Mouse (Mus musculus) MEL (cell line): Measurements from ENCODE around the gene Sgk2. TPM values are rescaled to one million over a fixed set of nuclear protein-coding genes. Genes with fewer than 3 reads are reported as not detected.

Source experiments
- DNase-seq: peaks from one replicate; pipeline ENCODE4 v3.0.0; 2011; ENCODE audit warnings: low read depth, low spot score
- H3K27ac ChIP-seq: 2 replicates; pipeline ENCODE4 v1.5.1; 2012; ENCODE audit warnings: low read depth, mild to moderate bottlenecking, control low read depth, low read length, moderate library complexity; ENCODE audit not compliant: control insufficient read depth
- H3K27me3 ChIP-seq, 2 experiments: fragments of 150-350 bp in 1 of 2; sonication (generic) in 1 of 2; 2 replicates each; pipeline ENCODE4 v1.6.1; 2012; ENCODE audit warnings: low read length in 2 of 2, mild to moderate bottlenecking in 2 of 2, improper control_type of control experiment in 1 of 2, moderate library complexity in 1 of 2; ENCODE audit not compliant: insufficient read depth in 2 of 2, control insufficient read depth in 1 of 2
- H3K36me3 ChIP-seq, 2 experiments: 2 replicates each; pipeline ENCODE4 v1.6.1; 2012 to 2014; ENCODE audit warnings: low read length in 2 of 2, improper control_type of control experiment in 1 of 2, inconsistent platforms in 1 of 2, mild to moderate bottlenecking in 1 of 2; ENCODE audit not compliant: insufficient read depth in 2 of 2, control insufficient read depth in 1 of 2
- H3K4me1 ChIP-seq, 2 experiments: fragments of 150-350 bp in 1 of 2; sonication (generic) in 1 of 2; 2 replicates each; pipeline ENCODE4 v1.6.1; 2012; ENCODE audit warnings: low read length in 2 of 2, improper control_type of control experiment in 1 of 2, mild to moderate bottlenecking in 1 of 2; ENCODE audit not compliant: insufficient read depth in 2 of 2, control insufficient read depth in 1 of 2
- H3K4me3 ChIP-seq, 2 experiments: fragments of 150-350 bp in 1 of 2; sonication (generic) in 1 of 2; 2 replicates each; pipeline ENCODE4 v1.5.1; 2012; ENCODE audit warnings: low read depth in 2 of 2, low read length in 2 of 2, mild to moderate bottlenecking in 2 of 2, moderate library complexity in 2 of 2, control low read depth in 1 of 2, improper control_type of control experiment in 1 of 2; ENCODE audit not compliant: control insufficient read depth in 1 of 2, insufficient read depth in 1 of 2
- H3K79me2 ChIP-seq: 2 replicates; pipeline ENCODE4 v1.6.1; 2012; ENCODE audit warnings: mild to moderate bottlenecking, low read length, moderate library complexity; ENCODE audit not compliant: control insufficient read depth, poor library complexity, insufficient read depth
- H3K9ac ChIP-seq: 2 replicates; pipeline ENCODE4 v1.6.1; 2012; ENCODE audit warnings: low read depth, mild to moderate bottlenecking, control low read depth, low read length, moderate library complexity; ENCODE audit not compliant: control insufficient read depth, poor library complexity, severe bottlenecking
- H3K9me3 ChIP-seq: fragments of 150-350 bp; sonication (generic); replicated peaks from 2 replicates; pipeline ENCODE4 v1.6.1; 2012; ENCODE audit warnings: mild to moderate bottlenecking, low read length, improper control_type of control experiment, moderate library complexity; ENCODE audit not compliant: insufficient read depth
- E2F4 ChIP-seq: IDR thresholded peaks from 2 replicates; pipeline ENCODE4 v1.6.1; 2011; ENCODE audit warnings: low read depth, low read length, improper control_type of control experiment, borderline replicate concordance
- ELF1 ChIP-seq: IDR thresholded peaks from 2 replicates; pipeline ENCODE4 v1.6.1; 2014; ENCODE audit warnings: low read depth, mild to moderate bottlenecking, inconsistent platforms, low read length, improper control_type of control experiment, moderate library complexity
- EP300 ChIP-seq, 2 experiments: IDR thresholded peaks; 2 replicates each; pipeline ENCODE4 v1.6.1; 2011; ENCODE audit warnings: improper control_type of control experiment in 2 of 2, low read length in 2 of 2, low read depth in 1 of 2, mild to moderate bottlenecking in 1 of 2
- ETS1 ChIP-seq: IDR thresholded peaks from 2 replicates; pipeline ENCODE4 v1.6.1; 2012; ENCODE audit warnings: low read depth, mild to moderate bottlenecking, inconsistent platforms, low read length, improper control_type of control experiment, moderate library complexity
- GABPA ChIP-seq: IDR thresholded peaks from 2 replicates; pipeline ENCODE4 v1.6.1; 2012; ENCODE audit warnings: low read depth, mild to moderate bottlenecking, inconsistent platforms, low read length, improper control_type of control experiment, moderate library complexity
- GATA1 ChIP-seq: IDR thresholded peaks from 2 replicates; pipeline ENCODE4 v1.6.1; 2011; ENCODE audit warnings: low read depth, low read length, improper control_type of control experiment
- MAX ChIP-seq: IDR thresholded peaks from 2 replicates; pipeline ENCODE4 v1.6.1; 2011; ENCODE audit warnings: low read length, improper control_type of control experiment
- MAZ ChIP-seq: IDR thresholded peaks from 2 replicates; pipeline ENCODE4 v1.6.1; 2012; ENCODE audit warnings: low read depth, mild to moderate bottlenecking, inconsistent platforms, low read length, improper control_type of control experiment
- MEF2A ChIP-seq: IDR thresholded peaks from 2 replicates; pipeline ENCODE4 v1.6.1; 2014; ENCODE audit warnings: low read depth, mild to moderate bottlenecking, inconsistent platforms, low read length, improper control_type of control experiment; ENCODE audit not compliant: poor library complexity, insufficient replicate concordance, severe bottlenecking; ENCODE audit errors: extremely low read depth
- POLR2AphosphoS5 ChIP-seq: IDR thresholded peaks from 2 replicates; pipeline ENCODE4 v1.6.1; 2012; ENCODE audit warnings: low read depth, borderline replicate concordance, mild to moderate bottlenecking, inconsistent platforms, low read length, moderate library complexity, mixed read lengths
- RCOR1 ChIP-seq: IDR thresholded peaks from 2 replicates; pipeline ENCODE4 v1.6.1; 2012; ENCODE audit warnings: low read depth, mild to moderate bottlenecking, inconsistent platforms, low read length, improper control_type of control experiment
- TAL1 ChIP-seq: IDR thresholded peaks from 2 replicates; pipeline ENCODE4 v1.6.1; 2012; ENCODE audit warnings: mild to moderate bottlenecking, inconsistent platforms, low read length, moderate library complexity, mixed read lengths
- TBP ChIP-seq: IDR thresholded peaks from 2 replicates; pipeline ENCODE4 v1.8.0; 2011; ENCODE audit warnings: low read depth, low read length, improper control_type of control experiment
- TCF12 ChIP-seq: IDR thresholded peaks from 2 replicates; pipeline ENCODE4 v1.6.1; 2014; ENCODE audit warnings: low read depth, mild to moderate bottlenecking, inconsistent platforms, low read length, improper control_type of control experiment, moderate library complexity
- UBTF ChIP-seq: IDR thresholded peaks from 2 replicates; pipeline ENCODE4 v1.6.1; 2012; ENCODE audit warnings: low read depth, mild to moderate bottlenecking, inconsistent platforms, low read length, improper control_type of control experiment, moderate library complexity, borderline replicate concordance; ENCODE audit not compliant: insufficient read depth
- USF1 ChIP-seq: IDR thresholded peaks from 2 replicates; pipeline ENCODE4 v1.6.1; 2014; ENCODE audit warnings: low read depth, mild to moderate bottlenecking, inconsistent platforms, low read length, improper control_type of control experiment, moderate library complexity
- ZC3H11A ChIP-seq: IDR thresholded peaks from 2 replicates; pipeline ENCODE4 v1.6.1; 2012; ENCODE audit warnings: low read depth, mild to moderate bottlenecking, inconsistent platforms, low read length, improper control_type of control experiment
- ZMIZ1 ChIP-seq: IDR thresholded peaks from 2 replicates; pipeline ENCODE4 v1.6.1; 2012; ENCODE audit warnings: low read depth, mild to moderate bottlenecking, inconsistent platforms, low read length, improper control_type of control experiment, moderate library complexity
- ZNF384 ChIP-seq: IDR thresholded peaks from 2 replicates; pipeline ENCODE4 v1.6.1; 2012; ENCODE audit warnings: low read depth, mild to moderate bottlenecking, inconsistent platforms, low read length, improper control_type of control experiment
- polyA plus RNA-seq, 2 experiments: library from polyadenylated mRNA; stranded (reverse) in 1 of 2; unstranded in 1 of 2; fragments of >175 nt in 1 of 2; fragments of >200 nt in 1 of 2; gene quantifications; 2 replicates each; pipeline versions ENCODE4 v1.2.1 to v1.2.4; 2012; ENCODE audit warnings: low replicate concordance in 2 of 2, low read depth in 1 of 2; ENCODE audit not compliant: insufficient read length in 2 of 2, insufficient read depth in 1 of 2, missing spikeins in 1 of 2
- total RNA-seq: library from RNA; depleted of rRNA; stranded (reverse); fragments of 300-350 nt; gene quantifications from 2 replicates; pipeline ENCODE4 v1.2.3, GENCODE M21; 2012

The Sgk2 gene
- total and polyA plus RNA-seq, 3 experiments: not detected

DNA sequence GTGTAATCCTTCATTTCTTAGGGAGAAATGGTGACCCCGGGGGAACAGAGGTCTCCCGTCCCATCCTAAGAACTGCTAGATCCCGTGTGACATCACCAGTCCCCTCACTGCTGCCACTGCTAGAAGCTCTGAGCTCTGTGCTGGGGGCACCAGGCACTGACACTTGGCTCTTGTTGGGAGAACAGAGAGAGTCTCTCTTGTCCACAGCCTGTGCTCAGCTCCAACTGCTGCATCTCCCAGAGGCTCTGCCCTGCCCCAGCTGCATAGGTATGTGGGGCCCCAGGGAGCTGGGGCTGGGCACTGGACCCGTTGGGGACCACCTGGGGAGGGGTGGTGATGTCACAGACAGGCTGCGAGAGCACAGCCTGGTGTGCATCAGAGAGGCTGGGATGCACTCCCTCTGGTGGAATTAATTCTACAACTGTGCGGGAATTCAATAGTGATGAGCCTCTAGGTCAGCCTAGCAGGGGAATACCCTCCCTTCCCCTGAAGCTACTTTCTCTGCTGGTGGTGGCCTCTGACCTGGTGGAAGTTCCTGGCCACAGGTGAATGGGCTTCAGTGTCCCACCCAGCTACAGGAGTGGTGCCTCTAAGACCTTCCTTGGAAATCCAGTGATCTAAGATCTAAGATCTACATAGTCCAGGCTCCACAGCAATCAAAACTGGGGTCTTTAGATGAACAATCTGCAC, 4.4 kb downstream of the Sgk2 start:
- no peak overlapping the region for H3K9ac ChIP-seq
- TF ChIP-seq TAL1: no peak
- TF ChIP-seq GABPA: no peak
- TF ChIP-seq ELF1: no peak
- no peak for TF ChIP-seq MAX
- no peak for DNase-seq
- H3K4me1 ChIP-seq: no peaks in the 10 kb centered on the region
- H3K27ac ChIP-seq: no peak overlapping the region
- H3K27me3 ChIP-seq: peaks cover 0 to 2% of the 10 kb centered on the region in 2 experiments; a peak in 2 of 4 replicates
- no peaks in the 10 kb centered on the region for H3K9me3 ChIP-seq
- H3K79me2 ChIP-seq: no peaks in the 10 kb centered on the region
- H3K36me3 ChIP-seq: no peaks in the 10 kb centered on the region
- no peak overlapping the region for H3K4me3 ChIP-seq

DNA sequence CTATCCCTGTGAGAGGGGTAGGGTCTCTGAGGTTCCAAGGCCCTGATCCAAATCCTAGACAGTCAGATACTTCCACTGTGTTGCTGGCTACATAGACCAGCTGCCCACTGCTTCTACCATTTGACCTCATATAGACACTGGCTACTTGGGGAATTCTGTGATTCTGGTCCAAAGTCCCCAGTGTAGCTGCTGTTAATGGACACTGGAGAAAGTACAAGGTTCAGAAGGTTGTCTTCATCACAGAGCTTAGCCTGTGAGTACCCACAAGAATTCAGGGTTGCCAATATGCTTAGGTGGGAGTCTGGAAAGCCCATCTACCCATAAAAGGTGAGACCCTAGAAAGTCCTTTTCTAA, 4.9 kb downstream of the Sgk2 start:
- Histone ChIP-seq H3K9me3 (no peaks in the 10 kb centered on the region), H3K4me1 (no peaks in the 10 kb centered on the region), H3K36me3 (no peaks in the 10 kb centered on the region), H3K4me3 (no peak overlapping the region), H3K9ac (no peak overlapping the region), H3K27ac (no peak overlapping the region), H3K27me3 (peaks cover 0 to 2% of the 10 kb centered on the region in 2 experiments; a peak in 2 of 4 replicates), H3K79me2 (no peaks in the 10 kb centered on the region)
- no peak for TF ChIP-seq MEF2A
- no peak for TF ChIP-seq ZMIZ1
- TF ChIP-seq UBTF: no peak
- no peak for TF ChIP-seq EP300 (IDR thresholded peaks at IDR 0.05; ENCODE audit: low read depth in 1 of 2, low read length in 2 of 2)
- TF ChIP-seq RCOR1: no peak
- no peak for TF ChIP-seq ZC3H11A
- no peak for TF ChIP-seq TBP
- no peak for TF ChIP-seq MAZ
- TF ChIP-seq ETS1: no peak
- no peak for TF ChIP-seq USF1
- TF ChIP-seq TCF12: no peak
- no peak for TF ChIP-seq POLR2AphosphoS5
- no peak for TF ChIP-seq GABPA
- no peak for TF ChIP-seq ZNF384
- no peak for TF ChIP-seq GATA1
- TF ChIP-seq E2F4: no peak
- DNase-seq: no peak
